Mouse (Mus musculus) inflammation-experienced regulatory T-cells, adult 6 months (primary cell): ENCODE measurements around the gene Mrps18a. TPM values are rescaled to one million over a fixed set of nuclear protein-coding genes. Genes with fewer than 3 reads are reported as not detected.

Source experiments
- ATAC-seq: one replicate; pipeline ENCODE4 v1.8.0; 2017
- polyA plus RNA-seq, 3 experiments: library from polyadenylated mRNA; unstranded; fragments of 100-300 nt; shearing (Covaris generic); gene quantifications; one replicate each; pipeline ENCODE4 v1.2.1; 2017

Mrps18a gene
- polyA plus RNA-seq, 3 experiments from 2014 or later, result 97.0 to 127 (median 110) TPM

DNA sequence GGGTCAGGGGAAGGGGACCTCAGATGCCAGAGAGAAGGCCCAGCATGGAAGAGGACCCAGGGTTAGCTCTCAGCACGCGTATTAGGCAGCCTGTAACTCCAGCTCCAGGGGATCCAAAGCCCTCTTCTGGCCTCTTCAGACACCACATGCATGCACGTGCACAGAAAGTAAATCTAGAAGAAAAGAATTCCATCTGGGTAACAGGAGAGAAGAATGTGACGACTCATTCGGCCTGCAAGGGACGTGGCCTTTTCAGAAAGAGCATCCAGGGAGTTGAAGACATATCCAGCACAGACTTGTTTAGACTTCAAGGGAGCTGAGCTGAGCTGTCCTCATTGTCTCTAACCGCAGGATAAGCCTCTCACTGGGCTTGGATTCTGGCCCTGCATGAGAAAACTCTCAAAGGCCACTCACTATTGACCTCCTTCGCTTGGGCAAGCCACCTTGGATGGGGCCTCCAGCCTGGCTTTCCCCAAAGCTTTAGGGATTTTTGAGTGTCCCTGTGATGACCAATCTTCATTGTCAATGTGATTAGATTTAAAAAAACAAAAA, 8.1 kb upstream of the Mrps18a start:
- ATAC-seq, result no peak

DNA sequence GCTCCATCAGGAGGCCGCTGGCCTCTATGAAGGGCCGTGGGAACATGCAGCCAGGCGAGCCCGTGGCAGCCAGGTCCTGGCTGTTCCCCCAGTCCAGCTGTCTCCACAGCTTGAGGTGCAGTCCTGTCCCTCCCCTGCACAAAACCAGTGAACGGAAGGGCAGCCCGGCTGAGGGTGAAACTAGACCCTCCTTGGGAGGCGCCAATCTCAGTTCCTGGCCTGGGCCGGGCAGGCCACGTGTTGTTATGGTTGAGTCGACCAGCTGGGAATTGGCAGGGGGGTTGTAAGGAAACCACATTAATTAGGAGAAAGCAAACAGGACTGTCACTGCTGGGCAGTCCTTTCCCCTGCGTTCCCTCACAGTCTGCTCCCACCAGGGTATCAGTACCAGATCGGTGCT, 6.3 kb upstream of the Mrps18a start:
- no peak for ATAC-seq

GRCm38 (mm10) chr17:46108286-46108685, 2.5 kb upstream of the Mrps18a start:
- ATAC-seq, result no peak

DNA sequence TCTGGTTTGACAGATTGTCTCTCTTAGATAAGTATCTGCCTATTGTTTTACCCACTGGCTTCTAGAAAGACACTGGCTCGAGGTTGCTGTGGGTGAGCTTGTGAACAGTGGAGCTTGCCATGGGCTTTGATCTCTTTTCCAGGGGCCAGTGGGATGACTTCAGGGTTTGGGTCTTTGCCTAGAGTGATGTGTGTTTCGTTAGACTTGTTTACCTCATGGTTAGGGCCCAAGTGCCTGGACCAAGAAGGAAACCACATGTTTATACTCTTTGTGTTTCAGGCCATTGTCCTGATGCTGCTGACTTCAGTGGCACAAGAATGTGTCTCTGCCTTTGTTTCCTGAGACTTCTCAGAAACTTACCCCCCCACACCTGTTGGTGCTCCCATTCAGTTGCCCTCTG, 4.7 kb downstream of the Mrps18a start:
- no peak for ATAC-seq

DNA sequence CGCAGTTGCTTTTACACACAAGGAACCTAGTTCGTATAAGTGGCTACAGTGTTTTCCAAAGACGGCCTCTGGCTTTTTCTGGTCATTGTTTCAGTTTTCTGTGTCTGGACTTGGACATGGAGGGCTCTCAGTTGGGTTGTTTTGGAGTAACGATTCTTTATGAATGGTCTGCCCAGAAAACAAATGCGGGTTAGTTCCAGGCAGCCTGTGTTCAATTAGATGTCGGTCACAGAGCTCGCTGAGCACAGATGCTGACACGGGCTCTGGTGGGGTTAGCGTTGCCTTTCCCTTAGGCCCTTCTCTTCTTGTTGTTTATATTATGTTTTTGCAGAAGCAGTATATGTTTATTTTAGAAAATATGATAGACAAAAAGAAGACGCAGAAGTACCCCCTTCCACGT, 5.4 kb downstream of the Mrps18a start:
- no peak for ATAC-seq

- no peak for ATAC-seq
Observed at GRCm38 (mm10) chr17:46116881-46117280, 6.1 kb downstream of the Mrps18a start.

DNA sequence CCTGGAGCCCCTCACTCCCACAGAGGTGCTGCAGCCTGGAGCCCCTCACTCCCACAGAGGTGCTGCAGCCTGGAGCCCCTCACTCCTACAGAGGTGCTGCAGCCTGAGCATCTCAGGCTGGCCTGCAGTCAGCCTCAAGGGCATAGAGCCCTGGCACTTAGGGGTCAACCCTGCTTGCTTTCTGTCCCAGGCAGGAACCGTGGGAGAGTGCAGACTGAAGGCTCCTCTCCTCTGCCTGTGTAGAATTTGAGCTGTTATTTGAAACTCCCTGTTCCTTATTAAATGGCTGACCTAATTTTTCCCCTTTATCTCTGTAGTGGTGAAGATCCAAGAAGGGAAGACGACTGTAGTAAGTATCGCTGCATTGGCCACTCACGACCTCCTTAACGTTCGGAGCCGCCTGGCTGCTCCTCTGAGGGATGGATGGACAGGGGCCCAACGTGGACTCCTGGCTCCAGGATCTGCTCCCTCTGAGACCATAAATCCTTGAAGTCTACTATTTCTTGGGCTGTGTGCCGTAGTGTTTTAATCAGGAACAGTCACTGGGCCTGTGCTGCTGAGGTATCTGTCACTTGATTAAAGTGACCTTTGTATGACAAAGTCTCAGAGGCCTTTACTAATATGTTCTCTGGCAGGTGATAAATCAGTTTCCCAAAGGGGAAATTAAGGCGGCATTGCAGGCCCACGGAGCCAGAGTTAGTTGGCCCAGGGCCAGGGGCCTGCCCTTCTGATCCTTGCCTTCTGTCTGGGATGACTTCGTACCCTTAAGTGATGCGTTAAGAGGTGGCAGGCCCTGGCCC, 7.0 kb downstream of the Mrps18a start:
- ATAC-seq, result no peak

DNA sequence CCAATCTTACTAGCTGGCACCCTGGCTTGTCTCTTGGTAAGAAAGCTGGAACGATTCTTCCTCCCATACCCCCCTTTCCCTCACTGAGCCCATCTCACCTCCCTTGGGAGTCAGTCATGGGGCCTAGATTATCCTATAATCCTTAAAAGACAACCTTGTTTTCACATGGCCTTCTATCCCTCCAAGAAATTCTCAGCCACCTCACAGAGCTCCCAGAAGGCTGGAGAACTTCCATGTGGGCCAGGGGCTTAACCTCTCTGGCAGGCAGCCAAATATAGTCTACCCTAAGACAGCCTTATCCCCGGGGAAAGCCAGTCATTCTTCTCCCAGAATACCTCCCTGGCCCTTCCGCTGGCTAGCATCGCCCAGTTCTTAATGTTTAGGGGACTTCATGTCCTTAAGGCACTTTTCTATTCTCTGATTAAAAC, 7.7 kb downstream of the Mrps18a start:
- no peak for ATAC-seq

DNA sequence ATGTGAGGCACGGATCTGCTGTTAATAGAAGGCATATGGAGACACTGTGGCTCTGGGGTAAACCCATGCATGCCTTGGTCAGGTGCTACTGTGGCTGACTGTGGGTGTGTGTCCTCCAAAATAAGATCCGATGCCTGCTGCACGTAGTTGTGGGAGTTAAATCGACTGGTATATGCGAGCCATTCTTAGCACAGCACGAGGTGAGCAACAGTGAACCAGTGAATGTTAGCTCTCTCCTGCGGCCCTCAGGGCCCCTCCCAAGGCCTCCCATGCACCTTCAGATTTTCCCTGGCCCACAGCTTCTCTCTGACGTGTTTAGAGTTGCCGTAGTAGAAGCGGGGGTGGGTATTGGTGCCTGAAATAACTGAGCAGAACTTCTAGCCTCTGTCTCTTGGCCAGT, 8.9 kb downstream of the Mrps18a start:
- no peak for ATAC-seq

DNA sequence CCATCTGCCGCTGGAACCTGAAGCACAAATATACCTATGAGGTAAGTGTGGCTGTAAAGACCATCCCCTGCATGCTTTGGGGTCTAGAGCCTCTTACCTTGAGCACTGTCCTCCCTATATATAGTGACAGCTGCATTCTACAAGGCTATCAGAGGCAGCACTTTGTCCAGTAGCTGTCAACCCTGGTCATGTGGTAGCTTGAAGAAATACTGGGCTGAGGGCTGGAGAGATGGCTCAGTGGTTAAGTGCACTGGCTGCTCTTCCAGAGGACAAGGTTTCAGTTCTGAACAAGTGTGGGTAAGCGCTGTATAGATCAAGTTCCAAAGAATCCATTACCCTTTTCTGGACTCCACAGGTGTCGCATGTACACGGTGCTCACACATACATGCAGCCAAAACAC, 12.0 kb downstream of the Mrps18a start:
- ATAC-seq, result no peak

DNA sequence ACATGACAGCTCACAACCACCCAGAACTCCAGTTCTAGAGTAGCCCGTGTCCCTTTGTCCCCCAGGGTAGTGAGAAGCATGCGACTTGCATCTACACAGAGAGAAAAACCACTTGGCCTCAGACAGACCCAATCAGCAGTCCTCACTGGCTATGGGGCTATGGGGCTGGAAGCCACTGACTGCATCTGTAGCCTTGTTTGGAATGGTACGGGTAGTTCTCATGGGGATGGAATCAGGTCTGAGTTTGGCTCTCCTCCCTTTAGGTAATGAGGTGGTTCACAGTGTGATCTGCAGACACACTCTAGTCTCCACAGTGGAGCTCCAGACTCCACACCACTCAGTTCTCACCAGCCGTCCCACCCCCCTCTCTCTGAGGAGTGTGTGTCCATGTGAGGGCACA, 12.5 kb downstream of the Mrps18a start:
- no peak for ATAC-seq

DNA sequence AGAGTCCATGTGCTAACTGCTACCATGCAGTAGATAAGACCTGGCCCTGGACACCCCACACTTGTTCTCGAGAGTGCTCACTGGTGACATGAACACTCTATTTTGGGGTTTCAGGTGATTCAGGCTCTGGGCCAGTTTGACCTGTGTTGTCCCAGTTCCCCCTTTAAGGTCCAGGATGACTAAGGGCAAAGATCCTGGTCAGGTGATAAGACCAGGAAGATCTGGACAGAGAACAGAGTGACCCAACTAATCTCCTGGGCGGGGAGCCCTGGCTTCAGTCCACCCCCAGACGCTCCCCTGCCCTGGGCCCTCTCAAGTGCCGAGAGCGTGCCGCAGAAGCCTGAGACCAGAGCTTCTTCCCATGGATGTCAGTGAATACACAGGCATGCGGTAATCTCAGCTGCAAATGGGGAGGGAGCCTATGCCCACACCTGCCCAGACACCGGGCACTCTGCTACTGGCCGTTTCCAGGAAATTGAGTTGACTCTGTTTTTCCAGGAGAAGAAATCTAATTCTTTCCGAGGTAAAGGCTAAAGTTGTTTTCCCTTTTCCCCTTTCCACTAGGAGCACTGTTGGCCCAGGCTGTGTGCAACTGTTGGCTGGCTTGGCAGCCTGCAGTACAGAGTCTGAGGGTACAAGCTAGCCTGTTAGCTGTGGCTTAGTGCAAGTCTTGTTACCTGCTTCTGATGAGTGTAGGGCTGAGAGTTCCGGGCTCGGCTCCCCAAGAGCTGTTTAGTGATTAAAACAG, 13.3 kb downstream of the Mrps18a start:
- ATAC-seq, result no peak

DNA sequence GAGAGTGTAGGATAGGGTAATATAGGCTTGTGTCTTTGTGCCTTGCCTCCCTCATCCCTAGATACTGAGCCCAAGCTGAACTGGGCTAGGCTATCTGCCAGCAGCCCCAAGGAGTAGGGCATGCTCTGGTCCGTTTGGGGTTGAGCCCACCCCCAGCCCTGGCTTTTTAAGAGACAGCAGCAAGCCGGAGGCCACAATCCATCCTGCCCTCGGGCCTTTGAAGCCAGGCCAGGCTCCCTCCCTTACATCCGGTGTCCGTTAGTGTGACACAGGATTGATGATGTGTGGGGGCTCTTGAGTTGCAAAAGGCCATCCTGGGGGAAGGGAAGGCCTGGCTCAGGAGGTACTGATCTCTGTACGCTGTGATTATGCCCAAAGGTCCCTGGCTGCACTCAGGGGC, 15.8 kb downstream of the Mrps18a start:
- no peak for ATAC-seq

DNA sequence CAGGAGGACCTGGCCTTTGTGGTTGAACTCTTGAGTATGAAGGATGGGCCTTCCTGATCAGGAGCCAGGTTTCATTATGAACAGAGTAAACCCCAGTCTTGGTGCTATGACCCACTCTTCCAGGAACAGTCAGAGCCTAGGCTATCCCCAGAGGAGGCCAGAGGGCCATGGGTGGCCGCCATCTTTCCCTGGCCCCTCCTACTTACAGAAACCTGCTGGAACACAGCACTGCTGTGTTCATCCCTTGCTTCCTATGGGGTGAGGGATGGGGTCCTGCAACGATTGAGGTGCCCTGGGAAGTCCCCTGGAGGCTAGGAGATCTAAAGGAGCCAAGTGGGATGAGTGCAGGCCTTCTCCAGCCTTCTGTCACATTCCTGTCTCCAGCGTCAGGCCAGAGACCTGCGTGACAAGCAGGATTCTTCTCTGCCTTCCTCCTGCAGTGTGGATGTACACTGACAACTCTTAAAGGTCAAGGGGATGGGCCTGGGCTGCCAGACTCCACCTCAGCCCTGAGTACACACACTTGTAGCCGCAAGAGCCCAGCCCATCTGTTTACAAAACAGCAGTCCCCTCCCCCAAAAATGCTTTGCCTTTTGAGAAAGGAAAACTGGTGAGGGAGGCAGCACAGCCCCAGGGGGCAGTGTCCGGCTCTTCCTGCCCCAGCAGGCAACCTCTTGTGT, 17.2 kb downstream of the Mrps18a start:
- ATAC-seq, result no peak

GRCm38 (mm10) chr17:46129741-46130498, 19.1 kb downstream of the Mrps18a start:
- ATAC-seq, result no peak

DNA sequence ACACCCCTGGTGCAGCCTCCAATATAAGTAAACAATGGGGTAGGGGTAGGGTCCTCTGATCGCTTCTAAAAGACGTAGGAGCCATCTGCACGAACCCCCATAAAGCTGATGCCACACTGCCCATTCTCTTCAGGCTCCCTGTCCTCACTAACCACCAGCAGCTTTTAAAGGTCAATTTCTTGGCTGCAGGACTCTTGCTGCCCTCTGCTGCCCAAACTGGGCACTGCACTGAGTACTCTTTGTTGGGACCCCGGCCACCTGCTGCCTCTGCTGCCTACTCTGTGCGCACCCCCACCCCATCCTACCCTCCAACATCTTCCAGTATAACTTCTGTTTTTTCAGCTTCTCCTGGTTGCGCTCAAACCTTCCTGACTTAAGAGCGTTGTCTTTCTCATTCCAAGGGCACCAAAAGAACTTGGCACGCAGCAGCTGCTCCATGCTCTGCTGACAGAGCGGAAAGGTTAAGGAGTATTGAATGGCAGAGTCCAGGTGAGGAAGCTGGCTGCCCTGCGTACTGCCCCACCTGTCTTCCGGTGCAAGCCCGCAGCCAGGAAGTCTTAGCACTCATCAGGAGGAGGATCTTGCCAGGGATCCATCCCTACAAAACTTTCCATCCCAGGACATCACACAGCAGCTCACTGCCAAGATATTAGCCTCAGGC, 21.4 kb downstream of the Mrps18a start:
- no peak for ATAC-seq

- ATAC-seq, result no peak
Observed at GRCm38 (mm10) chr17:46132862-46133261, 22.1 kb downstream of the Mrps18a start.

DNA sequence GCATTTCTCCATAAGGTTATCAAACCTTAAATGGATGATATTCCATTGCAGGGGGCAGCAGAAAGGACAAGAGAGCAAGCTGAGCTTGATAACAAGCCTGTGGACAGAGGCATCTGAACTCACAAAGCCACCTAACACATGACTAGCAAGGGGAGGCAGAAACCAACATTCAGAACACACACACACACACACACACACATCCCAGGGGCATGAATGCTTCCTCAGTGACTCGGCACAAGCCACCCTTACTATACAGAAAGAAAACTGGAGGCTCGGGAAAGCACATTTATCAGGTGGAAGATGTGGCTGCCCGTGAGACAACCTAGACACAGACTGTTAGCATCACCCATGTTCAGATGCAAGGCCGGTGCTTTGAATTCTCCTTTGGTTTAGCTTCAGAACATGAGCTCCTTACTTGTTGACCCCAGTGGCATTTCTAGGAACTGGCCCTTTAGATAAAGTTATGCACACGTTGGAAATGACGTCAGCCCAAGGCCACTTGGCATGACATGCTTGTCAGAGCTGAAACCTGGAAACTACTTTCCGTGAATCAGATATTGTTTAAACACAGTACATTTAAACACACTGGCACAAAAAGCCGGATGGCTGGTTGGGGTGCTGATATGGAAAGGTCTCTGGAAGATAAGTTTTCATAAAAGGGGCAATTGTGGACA, 27.9 kb downstream of the Mrps18a start:
- ATAC-seq, result no peak

GRCm38 (mm10) chr17:46139872-46140271, 29.1 kb downstream of the Mrps18a start:
- ATAC-seq, result no peak

GRCm38 (mm10) chr17:46143578-46144423, 33.0 kb downstream of the Mrps18a start, which contains the start of gene Rsph9:
Gene Rsph9, minus strand, starts transcription at chr17:46144216.
- ATAC-seq, result peak; percentile 99
